Comparison of ENCODE assay signal across 7 mouse cellular contexts in genomic region chr13:98694773-98695314, GRCm38 (mm10). TPM values are rescaled to one million over a fixed set of nuclear protein-coding genes. Genes with fewer than 3 reads are reported as not detected.
A peak's percentile ranks its signal among the peaks of the same experiment; 100 is the strongest.
DNase-seq lines count a peak whose midpoint lies in the region; TF ChIP-seq lines count a peak whose summit lies in the region.

TSS of gene Tmem171 (minus strand) at chr13:98694834.

- in situ Hi-C loops in ES-E14 (cut with MboI; ENCODE audit: low sequenced_read_pairs in 2 of 2, unreplicated experiment in 2 of 2): no loop called here

- no peaks in the 10 kb centered on the region for H3K36me3 ChIP-seq in ES-E14 (ENCODE audit: control insufficient read depth, insufficient read depth, low read length, poor library complexity, severe bottlenecking)
- no peaks in the 10 kb centered on the region for H3K36me3 ChIP-seq in midbrain, embryonic 10.5 days

- no peaks in the 10 kb centered on the region for H3K4me1 ChIP-seq in ES-E14 (ENCODE audit: control insufficient read depth in 2 of 2, insufficient read depth in 2 of 2, low read length in 2 of 2, poor library complexity in 1 of 2)
- H3K4me1 ChIP-seq in midbrain, embryonic 10.5 days: peaks cover 14% of the 10 kb centered on the region

- no peak for TF ChIP-seq POLR2A in brain, embryonic 14.5 days (IDR thresholded peaks at IDR 0.05; ENCODE audit: borderline replicate concordance, extremely low read depth, insufficient read depth, insufficient read length, poor library complexity, severe bottlenecking)

- no peak for TF ChIP-seq CTCF in brain, embryonic 14.5 days (IDR thresholded peaks at IDR 0.05; ENCODE audit: borderline replicate concordance, extremely low read depth, insufficient read depth, insufficient read length)

- DNase-seq in ES-E14 (ENCODE audit: low read depth, low spot score): no peak
- peak; percentile 27 for DNase-seq in brain, embryonic 14.5 days (ENCODE audit: low read depth)
- DNase-seq in heart, postnatal 10 days: peak; percentile 43 to 49
- peak; percentile 59 to 79 for DNase-seq in kidney, postnatal 4 days
- DNase-seq in midbrain, embryonic 10.5 days (ENCODE audit: low spot score): peak; percentile 23
- DNase-seq in natural killer cell, adult 2 months (ENCODE audit: low spot score in 2 of 2): no peak
- DNase-seq in gastrocnemius, postnatal 10 days: no peak

- 8% methylated on average over 44 of the region's 44 CpGs for WGBS in midbrain, embryonic 10.5 days

- intact Hi-C loops in heart, postnatal 10 days (cut with DNase I): no loop called here

- H3K27ac ChIP-seq in ES-E14 (ENCODE audit: insufficient read depth, low read depth, low read length, poor library complexity, severe bottlenecking): no peak within 1 kb of the TSS
- peak within 1 kb of the TSS; percentile 24; the same call in 1 of the 2 replicates for H3K27ac ChIP-seq in midbrain, embryonic 10.5 days (replicated peaks)

- H3K9ac ChIP-seq in ES-E14 (ENCODE audit: insufficient read depth, low read depth, low read length, poor library complexity, severe bottlenecking): peak within 1 kb of the TSS; percentile 52; the same call in 1 of the 2 replicates

- H3K4me3 ChIP-seq in ES-E14 (ENCODE audit: insufficient read depth in 1 of 2, low read depth in 1 of 2, low read length in 2 of 2, poor library complexity in 1 of 2, severe bottlenecking in 1 of 2): peak within 1 kb of the TSS; percentile 53 to 65; a peak in 3 of 4 replicates
- H3K4me3 ChIP-seq in midbrain, embryonic 10.5 days: peak within 1 kb of the TSS; percentile 53

- H3K9me3 ChIP-seq in ES-E14 (ENCODE audit: control insufficient read depth, insufficient read depth, low read depth, low read length): no peaks in the 10 kb centered on the region
- H3K9me3 ChIP-seq in midbrain, embryonic 10.5 days (replicated peaks): no peaks in the 10 kb centered on the region

- peaks cover 50% of the 10 kb centered on the region for H3K27me3 ChIP-seq in midbrain, embryonic 10.5 days (ENCODE audit: low read depth, poor library complexity, severe bottlenecking)

TF ChIP-seq in ES-E14, 5 proteins besides CTCF, POLR2A, EP300 and RAD21:
- TF ChIP-seq CHD2 (IDR thresholded peaks at IDR 0.05; ENCODE audit: low read depth, low read length) (no peak), HCFC1 (IDR thresholded peaks at IDR 0.05; ENCODE audit: borderline replicate concordance, insufficient read depth, low read length) (no peak), ZC3H11A (IDR thresholded peaks at IDR 0.05; ENCODE audit: borderline replicate concordance, low read depth, low read length) (no peak), MAFK (IDR thresholded peaks at IDR 0.05; ENCODE audit: insufficient read depth, low read depth, low read length) (no peak), ZNF384 (IDR thresholded peaks at IDR 0.05; ENCODE audit: low read depth, low read length) (no peak)

RNA-seq across cellular contexts. Expression of gene Tmem171, which starts in this region (rescaled TPM):
- total RNA-seq in ES-E14 (2012; rRNA removed): 0.21 TPM in 1 of 2 replicates, not detected in the other
- not detected in 2 replicates for polyA plus RNA-seq in brain, embryonic 14.5 days (2012; rRNA removed)
- total RNA-seq in heart, postnatal 10 days (2021): 10 to 100 TPM in 1 of 2 experiments, 1 to 10 TPM in 1; 9.6 to 12.0 TPM
- polyA plus RNA-seq in midbrain, embryonic 10.5 days (2016; fragmentation: Nextera tagmentation; extraction: Ambion mirVana): not detected in 2 replicates
- total RNA-seq in gastrocnemius, postnatal 10 days (2021): under 1 TPM; 0.23 to 0.40 TPM

Comparison
In these comparisons a context has a peak if more than half of its experiments do, and no peak if none do; other contexts are left out.
1. Peak in DNase-seq in brain, embryonic 14.5 days; RNA of the gene not detected or under 1 TPM.
2. Peak in DNase-seq, H3K4me3 ChIP-seq and H3K27ac ChIP-seq in midbrain, embryonic 10.5 days; RNA of the gene not detected or under 1 TPM.
3. DNase-seq: peak in heart, postnatal 10 days (2 of 2) and kidney, postnatal 4 days (2 of 2); none in ES-E14 (single experiment), natural killer cell, adult 2 months (0 of 2) and gastrocnemius, postnatal 10 days (single experiment).